Mouse (Mus musculus) kidney, adult 11 months (tissue): ENCODE measurements around the gene Gm10382.

ENCODE experiments used
- DNase-seq: peaks from one replicate; pipeline ENCODE4 v3.0.0; 2022

The Gm10382 gene

GRCm38 (mm10) chr5:125389131-125389578 lies at the start of gene Gm10382:
Gene Gm10382 (plus strand): TSS chr5:125389322.
- peak; percentile 85 for DNase-seq

GRCm38 (mm10) chr5:125339851-125340531 lies 49.1 kb upstream of the Gm10382 start:
- DNase-seq = no peak

- DNase-seq = peak; percentile 83
These were observed 48.4 kb upstream of the Gm10382 start, which contains the start of gene Scarb1 for GRCm38 (mm10) chr5:125340547-125341262. Gene Scarb1 (minus strand): TSS chr5:125341094.

GRCm38 (mm10) chr5:125341459-125342090 lies 47.5 kb upstream of the Gm10382 start:
- no peak for DNase-seq

- DNase-seq = no peak
These were observed 44.8 kb upstream of the Gm10382 start for GRCm38 (mm10) chr5:125344296-125344695.

GRCm38 (mm10) chr5:125348067-125348466 lies 41.1 kb upstream of the Gm10382 start:
- DNase-seq = no peak

GRCm38 (mm10) chr5:125348487-125348886 lies 40.6 kb upstream of the Gm10382 start:
- peak; percentile 45 for DNase-seq

- DNase-seq = no peak
These were observed 39.7 kb upstream of the Gm10382 start for GRCm38 (mm10) chr5:125349391-125349790.

GRCm38 (mm10) chr5:125351057-125351456 lies 38.1 kb upstream of the Gm10382 start:
- no peak for DNase-seq

- no peak for DNase-seq
These were observed 37.2 kb upstream of the Gm10382 start for GRCm38 (mm10) chr5:125351939-125352338.

GRCm38 (mm10) chr5:125352781-125353294 lies 36.3 kb upstream of the Gm10382 start:
- no peak for DNase-seq

GRCm38 (mm10) chr5:125354885-125355492 lies 34.1 kb upstream of the Gm10382 start:
- DNase-seq = no peak

GRCm38 (mm10) chr5:125355650-125356049 lies 33.5 kb upstream of the Gm10382 start:
- DNase-seq = no peak

GRCm38 (mm10) chr5:125357543-125358269 lies 31.4 kb upstream of the Gm10382 start:
- no peak for DNase-seq

- no peak for DNase-seq
These were observed 30.9 kb upstream of the Gm10382 start for GRCm38 (mm10) chr5:125358270-125358608.

- peak; percentile 64 for DNase-seq
These were observed 28.6 kb upstream of the Gm10382 start for GRCm38 (mm10) chr5:125360566-125360965.

GRCm38 (mm10) chr5:125360981-125361510 lies 28.1 kb upstream of the Gm10382 start:
- no peak for DNase-seq

- DNase-seq = peak; percentile 74
These were observed 25.2 kb upstream of the Gm10382 start for GRCm38 (mm10) chr5:125363894-125364293.

- no peak for DNase-seq
These were observed 24.2 kb upstream of the Gm10382 start for GRCm38 (mm10) chr5:125364851-125365429.

GRCm38 (mm10) chr5:125368156-125368555 lies 21.0 kb upstream of the Gm10382 start:
- DNase-seq = no peak

- peak; percentile 43 for DNase-seq
These were observed 20.6 kb upstream of the Gm10382 start for GRCm38 (mm10) chr5:125368568-125368967.
